Mouse (Mus musculus) CH12.LX (cell line): ENCODE results near the gene Sphk2.

Experiments used
- CHD2 ChIP-seq: IDR thresholded peaks from 2 replicates; pipeline ENCODE4 v1.6.1; 2011; ENCODE audit warnings: low read length, improper control_type of control experiment
- CTCF ChIP-seq, 2 experiments: IDR thresholded peaks in 1 of 2; conservative IDR thresholded peaks in 1 of 2; 2 replicates each; pipeline ENCODE4 v1.5.1; 2011 to 2012; ENCODE audit warnings: low read depth in 2 of 2, low read length in 2 of 2, improper control_type of control experiment in 1 of 2, inconsistent platforms in 1 of 2, mild to moderate bottlenecking in 1 of 2, moderate library complexity in 1 of 2
- USF1 ChIP-seq: IDR thresholded peaks from 2 replicates; pipeline ENCODE4 v1.6.1; 2014; ENCODE audit warnings: low read depth, mild to moderate bottlenecking, inconsistent platforms, low read length, improper control_type of control experiment
- ZMIZ1 ChIP-seq: IDR thresholded peaks from 2 replicates; pipeline ENCODE4 v1.6.1; 2012; ENCODE audit warnings: low read depth, mild to moderate bottlenecking, inconsistent platforms, low read length, improper control_type of control experiment

- TF ChIP-seq CTCF (conservative IDR thresholded peaks at IDR 0.05 in 1 of 2, IDR thresholded peaks at IDR 0.05 in 1 of 2; ENCODE audit: low read depth in 2 of 2, low read length in 2 of 2) (peak in 1 of 2 experiments; percentile 26; a peak in 2 of 4 replicates), USF1 (no peak), ZMIZ1 (no peak), CHD2 (no peak; the same call in 1 of the 2 replicates)
These were observed 2.8 kb upstream of the Sphk2 start, which contains the start of gene Fam83e for GRCm38 (mm10) chr7:45720413-45721233.
